Mouse (Mus musculus): ENCODE measurements around the gene Olfr1404.
"Not testable (repeated sequence)": the region's sequence is repeated elsewhere in the genome, so short reads cannot be mapped to it uniquely, and the experiment has no call there.

DNA sequence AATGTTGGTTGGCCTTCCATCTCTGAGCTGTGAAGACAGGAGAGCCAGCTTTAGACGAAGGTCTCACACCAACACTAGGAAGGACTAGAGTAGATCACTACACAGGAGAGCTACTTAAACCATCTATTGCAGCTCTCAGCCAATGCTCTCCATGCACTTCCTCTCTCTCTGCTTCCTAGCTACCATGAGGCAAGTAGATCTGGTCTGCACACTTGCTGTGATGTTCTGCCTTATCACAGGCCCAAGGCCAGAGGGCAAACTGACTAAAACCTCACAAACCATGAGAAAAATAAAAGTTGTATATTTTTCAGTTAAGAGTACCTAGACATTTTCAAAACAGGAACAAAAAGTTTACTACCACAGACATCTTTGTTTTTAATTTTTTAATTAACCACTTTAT is 24.8 kb downstream of the Olfr1404 start:
- TF ChIP-seq CTCF (IDR thresholded peaks at IDR 0.05; ENCODE audit: low read depth); EP300 (optimal IDR thresholded peaks at IDR 0.05): not testable (repeated sequence)

Measured in stomach, postnatal 0 days (tissue).